Mouse (Mus musculus): Measurements from ENCODE around the gene Gas2l1. TPM values are rescaled to one million over a fixed set of nuclear protein-coding genes. Genes with fewer than 3 reads are reported as not detected.
A peak's percentile ranks its signal among the peaks of the same experiment; 100 is the strongest.

Gene Gas2l1
- total and polyA plus RNA-seq, 2 experiments from 2014 or later, result 17.3 to 38.1 TPM

- no peak overlapping the region for H3K4me2 ChIP-seq (ENCODE audit: low read depth, low read length)
- no peak overlapping the region for H3K4me3 ChIP-seq (ENCODE audit: low read length)
- no peaks in the 10 kb centered on the region for H3K9me3 ChIP-seq (ENCODE audit: low read length)
- no peaks in the 10 kb centered on the region for H3K27me3 ChIP-seq (ENCODE audit: insufficient read depth, low read length)
- H3K4me1 ChIP-seq (ENCODE audit: insufficient read depth, low read length), result no peaks in the 10 kb centered on the region
- 75% methylated on average over 3 of the region's 3 CpGs for WGBS
- no peak overlapping the region for H3K27ac ChIP-seq
- DNase-seq (ENCODE audit: low spot score), result peak; percentile 34
- ATAC-seq, result no peak
- no peak for TF ChIP-seq CTCF (IDR thresholded peaks at IDR 0.05; ENCODE audit: low read depth)
- peaks cover 77% of the 10 kb centered on the region for H3K36me3 ChIP-seq (ENCODE audit: insufficient read depth, low read length)
- H3K9ac ChIP-seq (replicated peaks; ENCODE audit: low read length), result no peak overlapping the region
These were observed 32.0 kb downstream of the Gas2l1 start for GRCm38 (mm10) chr11:5033136-5033535.

- no peak overlapping the region for H3K27ac ChIP-seq
- H3K4me3 ChIP-seq (ENCODE audit: low read length), result no peak overlapping the region
- TF ChIP-seq CTCF (IDR thresholded peaks at IDR 0.05; ENCODE audit: low read depth), result no peak
- WGBS, result 93% methylated on average over 10 of the region's 10 CpGs
- no peaks in the 10 kb centered on the region for H3K9me3 ChIP-seq (ENCODE audit: low read length)
- H3K36me3 ChIP-seq (ENCODE audit: insufficient read depth, low read length), result peaks cover 78% of the 10 kb centered on the region
- H3K4me2 ChIP-seq (ENCODE audit: low read depth, low read length), result no peak overlapping the region
- no peaks in the 10 kb centered on the region for H3K4me1 ChIP-seq (ENCODE audit: insufficient read depth, low read length)
- DNase-seq (ENCODE audit: low spot score) (no peak), ATAC-seq (no peak)
- no peaks in the 10 kb centered on the region for H3K27me3 ChIP-seq (ENCODE audit: insufficient read depth, low read length)
- no peak overlapping the region for H3K9ac ChIP-seq (replicated peaks; ENCODE audit: low read length)
These were observed 32.4 kb downstream of the Gas2l1 start for GRCm38 (mm10) chr11:5032706-5033105.

- Histone ChIP-seq H3K9ac (replicated peaks; ENCODE audit: low read length) (no peak overlapping the region), H3K27me3 (ENCODE audit: insufficient read depth, low read length) (no peaks in the 10 kb centered on the region), H3K9me3 (ENCODE audit: low read length) (no peaks in the 10 kb centered on the region), H3K4me2 (ENCODE audit: low read depth, low read length) (no peak overlapping the region), H3K36me3 (ENCODE audit: insufficient read depth, low read length) (peaks cover 76% of the 10 kb centered on the region), H3K4me3 (ENCODE audit: low read length) (no peak overlapping the region), H3K27ac (no peak overlapping the region), H3K4me1 (ENCODE audit: insufficient read depth, low read length) (no peaks in the 10 kb centered on the region)
- no peak for ATAC-seq
- no peak for DNase-seq (ENCODE audit: low spot score)
- no peak for TF ChIP-seq CTCF (IDR thresholded peaks at IDR 0.05; ENCODE audit: low read depth)
- WGBS, result 91% methylated on average over 7 of the region's 7 CpGs
These were observed 36.9 kb downstream of the Gas2l1 start for GRCm38 (mm10) chr11:5028228-5028627.

- H3K4me1 ChIP-seq (ENCODE audit: insufficient read depth, low read length), result no peaks in the 10 kb centered on the region
- H3K36me3 ChIP-seq (ENCODE audit: insufficient read depth, low read length), result peaks cover 71% of the 10 kb centered on the region
- no peak overlapping the region for H3K4me2 ChIP-seq (ENCODE audit: low read depth, low read length)
- WGBS, result 92% methylated on average over 1 of the region's 1 CpGs
- no peaks in the 10 kb centered on the region for H3K27me3 ChIP-seq (ENCODE audit: insufficient read depth, low read length)
- no peak for TF ChIP-seq CTCF (IDR thresholded peaks at IDR 0.05; ENCODE audit: low read depth)
- H3K4me3 ChIP-seq (ENCODE audit: low read length), result no peak overlapping the region
- H3K27ac ChIP-seq, result no peak overlapping the region
- no peak for ATAC-seq
- no peaks in the 10 kb centered on the region for H3K9me3 ChIP-seq (ENCODE audit: low read length)
- DNase-seq (ENCODE audit: low spot score), result no peak
- H3K9ac ChIP-seq (replicated peaks; ENCODE audit: low read length), result no peak overlapping the region
These were observed 40.0 kb downstream of the Gas2l1 start for GRCm38 (mm10) chr11:5025108-5025507.

GRCm38 (mm10) chr11:5017506-5017905 lies 47.6 kb downstream of the Gas2l1 start:
- peak; percentile 64 for TF ChIP-seq CTCF (IDR thresholded peaks at IDR 0.05; ENCODE audit: low read depth)
- H3K9me3 ChIP-seq (ENCODE audit: low read length), result no peaks in the 10 kb centered on the region
- H3K27ac ChIP-seq, result no peak overlapping the region
- peaks cover 68% of the 10 kb centered on the region for H3K36me3 ChIP-seq (ENCODE audit: insufficient read depth, low read length)
- no peaks in the 10 kb centered on the region for H3K27me3 ChIP-seq (ENCODE audit: insufficient read depth, low read length)
- peak; percentile 46 for DNase-seq (ENCODE audit: low spot score)
- no peak for ATAC-seq
- no peaks in the 10 kb centered on the region for H3K4me1 ChIP-seq (ENCODE audit: insufficient read depth, low read length)
- H3K9ac ChIP-seq (replicated peaks; ENCODE audit: low read length), result no peak overlapping the region
- no peak overlapping the region for H3K4me2 ChIP-seq (ENCODE audit: low read depth, low read length)
- no peak overlapping the region for H3K4me3 ChIP-seq (ENCODE audit: low read length)
- WGBS, result 61% methylated on average over 6 of the region's 6 CpGs

GRCm38 (mm10) chr11:5016286-5016685 lies 48.8 kb downstream of the Gas2l1 start:
- WGBS, result 88% methylated on average over 5 of the region's 5 CpGs
- ATAC-seq (peak; percentile 33; the same call in 1 of the 2 replicates), DNase-seq (ENCODE audit: low spot score) (no peak)
- no peak overlapping the region for H3K27ac ChIP-seq
- no peaks in the 10 kb centered on the region for H3K9me3 ChIP-seq (ENCODE audit: low read length)
- H3K36me3 ChIP-seq (ENCODE audit: insufficient read depth, low read length), result peaks cover 70% of the 10 kb centered on the region
- no peak overlapping the region for H3K4me3 ChIP-seq (ENCODE audit: low read length)
- TF ChIP-seq CTCF (IDR thresholded peaks at IDR 0.05; ENCODE audit: low read depth), result no peak
- H3K27me3 ChIP-seq (ENCODE audit: insufficient read depth, low read length), result no peaks in the 10 kb centered on the region
- H3K4me1 ChIP-seq (ENCODE audit: insufficient read depth, low read length), result no peaks in the 10 kb centered on the region
- H3K9ac ChIP-seq (replicated peaks; ENCODE audit: low read length), result no peak overlapping the region
- no peak overlapping the region for H3K4me2 ChIP-seq (ENCODE audit: low read depth, low read length)

GRCm38 (mm10) chr11:5015720-5016119 lies 49.4 kb downstream of the Gas2l1 start:
- ATAC-seq, result peak; percentile 86
- WGBS, result 57% methylated on average over 2 of the region's 2 CpGs

More at GRCm38 (mm10) chr11:5015720-5016119, 49.4 kb downstream of the Gas2l1 start:
- no peaks in the 10 kb centered on the region for H3K9me3 ChIP-seq (ENCODE audit: low read length)
- peak; percentile 82 for DNase-seq (ENCODE audit: low spot score)
- no peak overlapping the region for H3K27ac ChIP-seq
- no peak overlapping the region for H3K4me3 ChIP-seq (ENCODE audit: low read length)
- no peaks in the 10 kb centered on the region for H3K4me1 ChIP-seq (ENCODE audit: insufficient read depth, low read length)
- peak; percentile 80 for TF ChIP-seq CTCF (IDR thresholded peaks at IDR 0.05; ENCODE audit: low read depth)
- no peak overlapping the region for H3K9ac ChIP-seq (replicated peaks; ENCODE audit: low read length)
- H3K36me3 ChIP-seq (ENCODE audit: insufficient read depth, low read length), result peaks cover 70% of the 10 kb centered on the region
- no peak overlapping the region for H3K4me2 ChIP-seq (ENCODE audit: low read depth, low read length)
- no peaks in the 10 kb centered on the region for H3K27me3 ChIP-seq (ENCODE audit: insufficient read depth, low read length)

Data from hindbrain, postnatal 0 days (tissue).